Mouse (Mus musculus) MEL (cell line): ENCODE data around the gene Chsy1.

Experiments used
- CHD2 ChIP-seq: IDR thresholded peaks from 2 replicates; pipeline ENCODE4 v1.6.1; 2011; ENCODE audit warnings: low read length, improper control_type of control experiment
- CTCF ChIP-seq, 3 experiments: IDR thresholded peaks in 2 of 3; conservative IDR thresholded peaks in 1 of 3; 2 replicates each; pipeline ENCODE4 v1.5.1; 2011 to 2012; ENCODE audit warnings: low read length in 3 of 3, low read depth in 2 of 3, mild to moderate bottlenecking in 2 of 3, improper control_type of control experiment in 1 of 3, inconsistent platforms in 1 of 3, mixed read lengths in 1 of 3, moderate library complexity in 1 of 3; ENCODE audit not compliant: control insufficient read depth in 1 of 3, insufficient read depth in 1 of 3, poor library complexity in 1 of 3, severe bottlenecking in 1 of 3
- EP300 ChIP-seq, 2 experiments: IDR thresholded peaks; 2 replicates each; pipeline ENCODE4 v1.6.1; 2011; ENCODE audit warnings: improper control_type of control experiment in 2 of 2, low read length in 2 of 2, low read depth in 1 of 2, mild to moderate bottlenecking in 1 of 2
- GATA1 ChIP-seq: IDR thresholded peaks from 2 replicates; pipeline ENCODE4 v1.6.1; 2011; ENCODE audit warnings: low read depth, low read length, improper control_type of control experiment
- MAZ ChIP-seq: IDR thresholded peaks from 2 replicates; pipeline ENCODE4 v1.6.1; 2012; ENCODE audit warnings: low read depth, mild to moderate bottlenecking, inconsistent platforms, low read length, improper control_type of control experiment
- MXI1 ChIP-seq: IDR thresholded peaks from 2 replicates; pipeline ENCODE4 v1.6.1; 2011; ENCODE audit warnings: mild to moderate bottlenecking, low read depth, low read length, improper control_type of control experiment
- MYC ChIP-seq: IDR thresholded peaks from 2 replicates; pipeline ENCODE4 v1.6.1; 2011; ENCODE audit warnings: low read depth, mild to moderate bottlenecking, low read length, improper control_type of control experiment, moderate library complexity
- ZMIZ1 ChIP-seq: IDR thresholded peaks from 2 replicates; pipeline ENCODE4 v1.6.1; 2012; ENCODE audit warnings: low read depth, mild to moderate bottlenecking, inconsistent platforms, low read length, improper control_type of control experiment, moderate library complexity

DNA sequence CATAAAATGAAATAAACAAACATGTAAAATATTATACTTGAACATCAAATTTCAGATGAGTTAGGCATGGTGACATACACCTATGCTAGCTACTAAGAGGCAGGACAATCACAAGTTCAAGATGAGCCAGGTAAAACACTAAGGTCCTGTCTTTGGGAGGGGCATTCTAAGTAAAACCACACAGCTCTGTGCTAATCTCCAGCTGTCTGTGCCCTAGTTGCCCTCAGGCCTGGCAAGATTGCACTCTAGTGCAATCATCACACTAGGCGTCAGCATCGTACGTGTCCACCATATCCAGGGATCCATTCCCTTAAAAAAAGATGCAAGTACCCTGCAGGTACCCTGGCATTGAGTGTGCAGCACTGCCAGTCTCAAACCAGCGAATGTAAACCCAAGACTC is 28.0 kb downstream of the Chsy1 start:
- no peak for TF ChIP-seq MAZ
- no peak for TF ChIP-seq MXI1
- no peak for TF ChIP-seq CHD2
- TF ChIP-seq CTCF (IDR thresholded peaks at IDR 0.05 in 2 of 3, conservative IDR thresholded peaks at IDR 0.05 in 1 of 3; ENCODE audit: control insufficient read depth in 1 of 3, insufficient read depth in 1 of 3, low read depth in 2 of 3, low read length in 3 of 3, poor library complexity in 1 of 3, severe bottlenecking in 1 of 3): no peak
- no peak for TF ChIP-seq GATA1
- TF ChIP-seq MYC: no peak
- no peak for TF ChIP-seq ZMIZ1
- no peak for TF ChIP-seq EP300 (IDR thresholded peaks at IDR 0.05; ENCODE audit: low read depth in 1 of 2, low read length in 2 of 2)
